Mouse (Mus musculus): ENCODE measurements around the gene Teddm2. TPM values are rescaled to one million over a fixed set of nuclear protein-coding genes. Genes with fewer than 3 reads are reported as not detected.

Gene Teddm2
- 0.40 and 0.58 TPM in 2 replicates for polyA plus RNA-seq (2015; fragmentation: Nextera tagmentation; extraction: Ambion mirVana)

DNA sequence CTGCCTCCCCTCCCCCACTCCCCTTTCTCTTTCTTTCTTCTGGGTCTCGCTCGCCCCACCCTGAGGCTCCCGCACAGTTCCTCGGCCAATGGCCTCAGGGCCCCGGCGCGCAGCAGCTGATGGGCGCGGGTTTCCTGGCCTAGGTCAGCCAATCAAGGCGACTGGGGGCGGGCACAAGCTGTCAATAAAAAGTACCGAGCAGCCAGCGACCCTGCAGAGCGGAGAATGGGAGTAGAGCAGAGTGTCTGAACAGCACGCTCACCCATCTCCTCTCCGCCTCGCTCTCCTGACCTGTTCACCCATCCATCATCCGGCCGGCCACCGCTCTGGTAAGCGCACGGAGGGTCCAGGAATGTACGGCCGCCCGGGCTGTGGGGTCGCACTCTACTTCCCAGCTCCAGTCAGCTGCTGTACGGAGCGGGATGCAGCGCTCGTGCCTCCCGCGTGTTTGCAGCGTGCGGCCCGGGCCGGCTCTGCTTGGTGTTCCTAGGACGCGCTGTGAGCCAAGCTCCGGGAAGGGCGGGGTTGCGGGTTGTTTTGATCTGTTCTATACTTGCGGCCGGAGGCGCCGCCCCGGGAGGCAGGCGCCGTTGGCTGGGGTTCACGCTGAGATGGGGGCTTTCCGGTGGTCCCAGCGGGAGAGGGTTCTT, at the start of gene Teddm2, which contains the start of gene Glul:
TSS of gene Teddm2 (minus strand) at position 498 of the 650 bp plus-strand sequence.
TSS of gene Glul (plus strand) at position 214 of the 650 bp plus-strand sequence.
- Histone ChIP-seq H3K4me1 (ENCODE audit: control insufficient read depth, low read depth, low read length) (peaks cover 33% of the 10 kb centered on the region), H3K27me3 (ENCODE audit: control insufficient read depth, insufficient read depth, low read depth, low read length) (no peaks in the 10 kb centered on the region), H3K27ac (ENCODE audit: low read length) (peak within 1 kb of the TSS; percentile 100), H3K9me3 (replicated peaks; ENCODE audit: control insufficient read depth, low read length) (no peaks in the 10 kb centered on the region), H3K4me2 (ENCODE audit: low read depth, low read length) (peak within 1 kb of the TSS; percentile 89), H3K4me3 (ENCODE audit: low read depth, low read length) (peak within 1 kb of the TSS; percentile 95), H3K36me3 (ENCODE audit: control insufficient read depth, insufficient read depth) (peaks cover 23% of the 10 kb centered on the region), H3K9ac (ENCODE audit: low read depth, low read length) (peak within 1 kb of the TSS; percentile 97)
- ATAC-seq (ENCODE audit: low read depth), result peak; percentile 93
- under 1% methylated on average over 51 of the region's 51 CpGs for WGBS (ENCODE audit: insufficient replicate concordance)

DNA sequence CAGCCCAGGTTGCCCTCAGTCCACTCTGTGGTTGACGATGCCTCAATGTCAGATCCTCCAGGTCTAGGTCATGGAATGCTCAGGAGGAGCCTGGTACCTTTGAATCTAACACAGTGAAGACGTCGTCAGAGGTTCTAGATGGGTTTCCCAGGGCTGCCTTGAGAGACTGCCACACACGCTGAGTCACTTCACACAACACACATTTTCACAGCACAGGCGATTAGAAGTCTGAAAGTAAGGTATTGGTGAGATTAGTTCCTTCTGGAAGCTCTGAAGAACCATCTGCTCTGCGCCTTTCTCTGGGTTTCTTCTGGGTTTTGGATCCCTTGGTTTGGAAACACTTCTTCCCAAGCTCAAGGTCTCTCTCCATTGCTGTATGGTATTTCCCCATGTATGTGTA, 47.8 kb upstream of the Teddm2 start:
- Histone ChIP-seq H3K27ac (ENCODE audit: low read length) (no peak overlapping the region), H3K9ac (ENCODE audit: low read depth, low read length) (no peak overlapping the region), H3K9me3 (replicated peaks; ENCODE audit: control insufficient read depth, low read length) (no peaks in the 10 kb centered on the region), H3K36me3 (ENCODE audit: control insufficient read depth, insufficient read depth) (no peaks in the 10 kb centered on the region), H3K27me3 (ENCODE audit: control insufficient read depth, insufficient read depth, low read depth, low read length) (no peaks in the 10 kb centered on the region), H3K4me1 (ENCODE audit: control insufficient read depth, low read depth, low read length) (no peaks in the 10 kb centered on the region), H3K4me3 (ENCODE audit: low read depth, low read length) (no peak overlapping the region), H3K4me2 (ENCODE audit: low read depth, low read length) (no peak overlapping the region)
- ATAC-seq (ENCODE audit: low read depth), result no peak
- WGBS (ENCODE audit: insufficient replicate concordance), result 73% methylated on average over 6 of the region's 6 CpGs

DNA sequence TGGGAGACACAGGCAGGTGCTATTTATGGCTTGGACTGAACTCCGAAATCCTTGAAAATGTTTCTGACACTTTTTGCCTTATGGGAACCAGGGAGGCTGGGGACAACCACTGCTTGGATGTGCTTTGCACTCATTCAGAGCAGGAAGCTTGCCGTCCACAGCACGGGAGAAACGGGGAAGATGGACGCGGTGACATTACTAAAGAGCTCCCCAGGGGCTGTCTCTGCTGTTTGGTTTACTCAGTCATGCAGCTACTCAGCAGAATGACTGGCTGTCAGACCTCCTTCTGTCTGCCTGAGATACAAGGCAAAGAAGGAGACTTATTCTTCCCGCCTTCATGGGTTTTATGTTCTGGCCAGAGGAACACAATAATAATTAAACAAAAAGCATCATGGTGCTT, 46.9 kb upstream of the Teddm2 start:
- Histone ChIP-seq H3K4me2 (ENCODE audit: low read depth, low read length) (no peak overlapping the region), H3K27me3 (ENCODE audit: control insufficient read depth, insufficient read depth, low read depth, low read length) (no peaks in the 10 kb centered on the region), H3K9me3 (replicated peaks; ENCODE audit: control insufficient read depth, low read length) (no peaks in the 10 kb centered on the region), H3K27ac (ENCODE audit: low read length) (no peak overlapping the region), H3K4me3 (ENCODE audit: low read depth, low read length) (no peak overlapping the region), H3K9ac (ENCODE audit: low read depth, low read length) (no peak overlapping the region), H3K4me1 (ENCODE audit: control insufficient read depth, low read depth, low read length) (no peaks in the 10 kb centered on the region), H3K36me3 (ENCODE audit: control insufficient read depth, insufficient read depth) (no peaks in the 10 kb centered on the region)
- ATAC-seq (ENCODE audit: low read depth), result no peak
- 58% methylated on average over 7 of the region's 7 CpGs for WGBS (ENCODE audit: insufficient replicate concordance)

DNA sequence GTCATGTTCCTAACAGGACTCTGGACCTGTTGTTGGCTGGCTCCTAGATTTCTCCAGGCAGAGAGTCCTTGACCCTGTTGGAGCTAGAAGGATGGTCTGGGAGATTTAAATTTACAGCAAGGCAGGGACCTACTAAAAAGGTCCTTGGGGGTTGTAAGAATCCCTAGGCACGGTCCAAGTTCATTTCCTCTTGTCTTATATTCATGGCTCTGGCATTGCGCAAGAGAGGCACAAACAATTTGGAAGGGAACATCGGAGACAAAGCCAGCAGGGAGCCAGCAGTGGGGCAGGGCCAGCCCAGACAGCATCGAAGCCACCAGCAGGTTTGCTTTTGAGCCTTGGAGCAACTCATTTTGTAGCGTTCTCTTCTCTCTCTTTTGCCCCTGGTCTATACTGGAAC, 45.2 kb upstream of the Teddm2 start:
- Histone ChIP-seq H3K4me1 (ENCODE audit: control insufficient read depth, low read depth, low read length) (no peaks in the 10 kb centered on the region), H3K4me2 (ENCODE audit: low read depth, low read length) (no peak overlapping the region), H3K27me3 (ENCODE audit: control insufficient read depth, insufficient read depth, low read depth, low read length) (no peaks in the 10 kb centered on the region), H3K9ac (ENCODE audit: low read depth, low read length) (no peak overlapping the region), H3K36me3 (ENCODE audit: control insufficient read depth, insufficient read depth) (no peaks in the 10 kb centered on the region), H3K9me3 (replicated peaks; ENCODE audit: control insufficient read depth, low read length) (no peaks in the 10 kb centered on the region), H3K4me3 (ENCODE audit: low read depth, low read length) (no peak overlapping the region), H3K27ac (ENCODE audit: low read length) (no peak overlapping the region)
- no peak for ATAC-seq (ENCODE audit: low read depth)
- WGBS (ENCODE audit: insufficient replicate concordance), result 60% methylated on average over 5 of the region's 5 CpGs

DNA sequence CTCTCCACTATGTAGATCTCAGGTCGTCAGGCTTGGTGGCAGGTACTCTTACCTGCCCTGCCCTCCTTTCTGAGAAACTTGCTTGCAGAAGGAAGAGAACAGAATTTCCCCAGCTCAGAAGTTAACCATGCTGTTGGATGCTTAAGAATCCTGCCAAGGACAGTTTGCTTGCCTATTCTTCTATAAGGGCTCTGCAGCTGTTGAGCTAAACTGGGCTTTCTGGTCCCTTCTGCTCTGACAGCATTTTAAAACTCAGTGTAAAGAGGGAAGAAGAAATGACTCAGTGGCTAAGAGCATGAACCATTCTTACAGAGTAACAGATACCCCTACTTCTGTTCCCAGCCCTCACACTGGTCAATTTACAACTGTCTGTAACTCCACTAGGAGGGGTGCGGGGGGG, 41.0 kb upstream of the Teddm2 start:
- Histone ChIP-seq H3K27me3 (ENCODE audit: control insufficient read depth, insufficient read depth, low read depth, low read length) (no peaks in the 10 kb centered on the region), H3K36me3 (ENCODE audit: control insufficient read depth, insufficient read depth) (no peaks in the 10 kb centered on the region), H3K27ac (ENCODE audit: low read length) (no peak overlapping the region), H3K4me1 (ENCODE audit: control insufficient read depth, low read depth, low read length) (no peaks in the 10 kb centered on the region; the same call in 1 of the 2 replicates), H3K9me3 (replicated peaks; ENCODE audit: control insufficient read depth, low read length) (no peaks in the 10 kb centered on the region), H3K4me2 (ENCODE audit: low read depth, low read length) (no peak overlapping the region), H3K9ac (ENCODE audit: low read depth, low read length) (no peak overlapping the region), H3K4me3 (ENCODE audit: low read depth, low read length) (no peak overlapping the region)
- WGBS (ENCODE audit: insufficient replicate concordance), result 58% methylated on average over 2 of the region's 2 CpGs
- ATAC-seq (ENCODE audit: low read depth), result no peak

DNA sequence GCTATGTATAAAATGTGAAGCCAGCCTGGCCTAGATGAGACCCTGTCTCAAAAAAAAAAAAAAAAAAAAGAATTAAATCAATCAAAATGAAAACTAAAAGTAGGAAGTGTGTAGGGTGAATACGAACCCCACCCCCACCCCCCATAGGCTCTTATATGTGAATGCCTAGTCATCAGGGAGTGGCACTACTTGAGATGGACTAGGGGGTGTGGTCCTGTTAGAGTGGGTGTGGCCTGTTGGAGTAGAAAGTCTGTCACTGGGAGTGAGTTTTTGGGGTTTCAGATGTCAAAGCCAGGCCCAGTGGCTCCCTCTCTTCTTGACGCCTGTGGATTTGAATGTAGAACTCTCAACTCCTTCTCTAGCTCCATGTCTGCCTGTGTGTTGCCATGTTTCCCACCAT, 37.0 kb upstream of the Teddm2 start:
- Histone ChIP-seq H3K36me3 (ENCODE audit: control insufficient read depth, insufficient read depth) (no peaks in the 10 kb centered on the region), H3K9ac (ENCODE audit: low read depth, low read length) (no peak overlapping the region), H3K4me2 (ENCODE audit: low read depth, low read length) (no peak overlapping the region), H3K27ac (ENCODE audit: low read length) (no peak overlapping the region), H3K27me3 (ENCODE audit: control insufficient read depth, insufficient read depth, low read depth, low read length) (no peaks in the 10 kb centered on the region), H3K9me3 (replicated peaks; ENCODE audit: control insufficient read depth, low read length) (no peaks in the 10 kb centered on the region), H3K4me3 (ENCODE audit: low read depth, low read length) (no peak overlapping the region), H3K4me1 (ENCODE audit: control insufficient read depth, low read depth, low read length) (no peaks in the 10 kb centered on the region; the same call in 1 of the 2 replicates)
- peak; percentile 79 for ATAC-seq (ENCODE audit: low read depth)
- WGBS (ENCODE audit: insufficient replicate concordance), result 73% methylated on average over 2 of the region's 2 CpGs

DNA sequence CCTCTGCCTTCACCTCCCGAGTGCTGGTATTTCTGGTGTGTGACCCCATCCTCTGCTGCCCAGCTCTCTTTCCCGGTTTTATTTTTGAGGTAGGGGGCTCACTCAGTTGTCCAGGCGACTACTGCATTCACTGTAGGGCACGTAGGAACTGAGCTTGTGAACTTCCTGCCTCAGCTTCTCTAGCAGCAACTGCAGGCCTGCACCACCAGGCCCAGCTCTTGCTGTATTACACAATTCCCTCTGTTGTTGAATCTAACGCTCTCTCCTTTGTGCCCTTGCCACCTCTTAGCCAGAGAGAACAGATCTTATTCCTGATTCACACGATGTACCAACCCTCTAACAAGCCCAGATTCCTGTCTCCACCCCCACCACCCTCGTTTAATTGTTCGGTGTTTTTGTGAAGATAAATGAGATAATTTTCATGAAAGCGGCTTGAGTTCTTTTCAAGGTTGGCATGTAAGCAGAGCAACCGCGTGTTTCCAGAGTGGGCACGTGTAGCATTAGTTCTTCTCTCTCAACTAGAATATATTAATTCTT, 35.9 kb upstream of the Teddm2 start:
- Histone ChIP-seq H3K9ac (ENCODE audit: low read depth, low read length) (no peak overlapping the region), H3K36me3 (ENCODE audit: control insufficient read depth, insufficient read depth) (no peaks in the 10 kb centered on the region), H3K27ac (ENCODE audit: low read length) (no peak overlapping the region), H3K9me3 (replicated peaks; ENCODE audit: control insufficient read depth, low read length) (no peaks in the 10 kb centered on the region), H3K4me3 (ENCODE audit: low read depth, low read length) (no peak overlapping the region), H3K27me3 (ENCODE audit: control insufficient read depth, insufficient read depth, low read depth, low read length) (no peaks in the 10 kb centered on the region), H3K4me1 (ENCODE audit: control insufficient read depth, low read depth, low read length) (no peaks in the 10 kb centered on the region; the same call in 1 of the 2 replicates), H3K4me2 (ENCODE audit: low read depth, low read length) (no peak overlapping the region)
- WGBS (ENCODE audit: insufficient replicate concordance), result 62% methylated on average over 12 of the region's 12 CpGs
- no peak for ATAC-seq (ENCODE audit: low read depth)

DNA sequence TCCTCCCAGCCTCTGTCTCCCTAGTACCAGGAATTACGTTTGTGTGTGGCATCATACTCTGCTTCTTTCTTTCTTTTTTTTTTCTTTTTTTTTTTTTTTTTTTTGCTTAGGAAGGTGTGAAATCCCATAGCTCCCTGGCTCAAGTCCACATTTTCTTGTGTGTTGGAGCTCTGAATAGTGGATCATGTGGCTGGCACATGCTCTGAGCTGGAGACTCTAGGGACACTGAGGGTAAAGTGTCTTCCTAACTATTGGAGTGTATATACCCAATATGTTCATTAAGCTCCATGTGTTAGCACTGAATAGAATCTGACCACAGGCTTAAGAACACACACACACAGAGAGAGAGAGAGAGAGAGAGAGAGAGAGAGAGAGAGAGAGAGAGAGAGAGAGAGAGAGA, 33.7 kb upstream of the Teddm2 start:
- no peak for ATAC-seq (ENCODE audit: low read depth)

DNA sequence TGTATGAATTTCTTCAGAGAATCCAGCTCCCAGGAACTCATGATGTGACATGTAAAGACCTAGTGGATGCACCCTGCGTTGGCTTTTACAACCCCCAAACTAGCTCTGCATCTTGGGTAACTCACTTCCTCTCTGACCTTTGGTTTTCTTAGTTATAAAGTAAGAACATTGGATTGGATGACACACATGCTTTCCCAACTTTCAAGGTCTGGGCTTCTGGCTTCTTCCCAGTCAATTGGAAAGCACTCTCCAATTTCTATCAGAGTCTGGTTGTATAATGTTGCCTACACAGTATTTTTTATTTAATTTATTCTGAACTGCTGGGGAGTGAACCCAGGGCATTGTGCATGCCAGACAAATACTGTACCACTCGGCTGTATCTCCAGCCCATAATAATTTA, 30.4 kb upstream of the Teddm2 start:
- Histone ChIP-seq H3K27ac (ENCODE audit: low read length) (no peak overlapping the region), H3K4me3 (ENCODE audit: low read depth, low read length) (no peak overlapping the region), H3K27me3 (ENCODE audit: control insufficient read depth, insufficient read depth, low read depth, low read length) (no peaks in the 10 kb centered on the region), H3K9me3 (replicated peaks; ENCODE audit: control insufficient read depth, low read length) (no peaks in the 10 kb centered on the region), H3K36me3 (ENCODE audit: control insufficient read depth, insufficient read depth) (no peaks in the 10 kb centered on the region), H3K9ac (ENCODE audit: low read depth, low read length) (no peak overlapping the region), H3K4me2 (ENCODE audit: low read depth, low read length) (no peak overlapping the region), H3K4me1 (ENCODE audit: control insufficient read depth, low read depth, low read length) (no peaks in the 10 kb centered on the region)
- WGBS (ENCODE audit: insufficient replicate concordance), result 60% methylated on average over 2 of the region's 2 CpGs
- no peak for ATAC-seq (ENCODE audit: low read depth)

More for the DNA sequence above, 33.7 kb upstream of the Teddm2 start:
- Histone ChIP-seq H3K4me1 (ENCODE audit: control insufficient read depth, low read depth, low read length) (no peaks in the 10 kb centered on the region; the same call in 1 of the 2 replicates), H3K4me3 (ENCODE audit: low read depth, low read length) (no peak overlapping the region), H3K27me3 (ENCODE audit: control insufficient read depth, insufficient read depth, low read depth, low read length) (no peaks in the 10 kb centered on the region), H3K4me2 (ENCODE audit: low read depth, low read length) (no peak overlapping the region), H3K36me3 (ENCODE audit: control insufficient read depth, insufficient read depth) (no peaks in the 10 kb centered on the region), H3K27ac (ENCODE audit: low read length) (no peak overlapping the region), H3K9ac (ENCODE audit: low read depth, low read length) (no peak overlapping the region), H3K9me3 (replicated peaks; ENCODE audit: control insufficient read depth, low read length) (no peaks in the 10 kb centered on the region)
- WGBS (ENCODE audit: insufficient replicate concordance), result 38% methylated on average over 1 of the region's 1 CpGs
